Mouse (Mus musculus) MEL (cell line): ENCODE measurements around the gene Ambra1. TPM values are rescaled to one million over a fixed set of nuclear protein-coding genes. Genes with fewer than 3 reads are reported as not detected.

ENCODE experiments used
- DNase-seq: peaks from one replicate; pipeline ENCODE4 v3.0.0; 2011; ENCODE audit warnings: low read depth, low spot score
- H3K27ac ChIP-seq: 2 replicates; pipeline ENCODE4 v1.5.1; 2012; ENCODE audit warnings: low read depth, mild to moderate bottlenecking, control low read depth, low read length, moderate library complexity; ENCODE audit not compliant: control insufficient read depth
- H3K27me3 ChIP-seq, 2 experiments: fragments of 150-350 bp in 1 of 2; sonication (generic) in 1 of 2; 2 replicates each; pipeline ENCODE4 v1.6.1; 2012; ENCODE audit warnings: low read length in 2 of 2, mild to moderate bottlenecking in 2 of 2, improper control_type of control experiment in 1 of 2, moderate library complexity in 1 of 2; ENCODE audit not compliant: insufficient read depth in 2 of 2, control insufficient read depth in 1 of 2
- H3K36me3 ChIP-seq, 2 experiments: 2 replicates each; pipeline ENCODE4 v1.6.1; 2012 to 2014; ENCODE audit warnings: low read length in 2 of 2, improper control_type of control experiment in 1 of 2, inconsistent platforms in 1 of 2, mild to moderate bottlenecking in 1 of 2; ENCODE audit not compliant: insufficient read depth in 2 of 2, control insufficient read depth in 1 of 2
- H3K4me1 ChIP-seq, 2 experiments: fragments of 150-350 bp in 1 of 2; sonication (generic) in 1 of 2; 2 replicates each; pipeline ENCODE4 v1.6.1; 2012; ENCODE audit warnings: low read length in 2 of 2, improper control_type of control experiment in 1 of 2, mild to moderate bottlenecking in 1 of 2; ENCODE audit not compliant: insufficient read depth in 2 of 2, control insufficient read depth in 1 of 2
- H3K4me3 ChIP-seq, 2 experiments: fragments of 150-350 bp in 1 of 2; sonication (generic) in 1 of 2; 2 replicates each; pipeline ENCODE4 v1.5.1; 2012; ENCODE audit warnings: low read depth in 2 of 2, low read length in 2 of 2, mild to moderate bottlenecking in 2 of 2, moderate library complexity in 2 of 2, control low read depth in 1 of 2, improper control_type of control experiment in 1 of 2; ENCODE audit not compliant: control insufficient read depth in 1 of 2, insufficient read depth in 1 of 2
- H3K79me2 ChIP-seq: 2 replicates; pipeline ENCODE4 v1.6.1; 2012; ENCODE audit warnings: mild to moderate bottlenecking, low read length, moderate library complexity; ENCODE audit not compliant: control insufficient read depth, poor library complexity, insufficient read depth
- H3K9ac ChIP-seq: 2 replicates; pipeline ENCODE4 v1.6.1; 2012; ENCODE audit warnings: low read depth, mild to moderate bottlenecking, control low read depth, low read length, moderate library complexity; ENCODE audit not compliant: control insufficient read depth, poor library complexity, severe bottlenecking
- H3K9me3 ChIP-seq: fragments of 150-350 bp; sonication (generic); replicated peaks from 2 replicates; pipeline ENCODE4 v1.6.1; 2012; ENCODE audit warnings: mild to moderate bottlenecking, low read length, improper control_type of control experiment, moderate library complexity; ENCODE audit not compliant: insufficient read depth
- BHLHE40 ChIP-seq: IDR thresholded peaks from 2 replicates; pipeline ENCODE4 v1.6.1; 2012; ENCODE audit warnings: low read depth, mild to moderate bottlenecking, inconsistent platforms, low read length, improper control_type of control experiment, borderline replicate concordance
- CHD1 ChIP-seq: IDR thresholded peaks from 2 replicates; pipeline ENCODE4 v1.6.1; 2012; ENCODE audit warnings: low read depth, mild to moderate bottlenecking, inconsistent platforms, low read length, improper control_type of control experiment
- CHD2 ChIP-seq: IDR thresholded peaks from 2 replicates; pipeline ENCODE4 v1.6.1; 2011; ENCODE audit warnings: low read length, improper control_type of control experiment
- CTCF ChIP-seq, 3 experiments: IDR thresholded peaks in 2 of 3; conservative IDR thresholded peaks in 1 of 3; 2 replicates each; pipeline ENCODE4 v1.5.1; 2011 to 2012; ENCODE audit warnings: low read length in 3 of 3, low read depth in 2 of 3, mild to moderate bottlenecking in 2 of 3, improper control_type of control experiment in 1 of 3, inconsistent platforms in 1 of 3, mixed read lengths in 1 of 3, moderate library complexity in 1 of 3; ENCODE audit not compliant: control insufficient read depth in 1 of 3, insufficient read depth in 1 of 3, poor library complexity in 1 of 3, severe bottlenecking in 1 of 3
- E2F4 ChIP-seq: IDR thresholded peaks from 2 replicates; pipeline ENCODE4 v1.6.1; 2011; ENCODE audit warnings: low read depth, low read length, improper control_type of control experiment, borderline replicate concordance
- ELF1 ChIP-seq: IDR thresholded peaks from 2 replicates; pipeline ENCODE4 v1.6.1; 2014; ENCODE audit warnings: low read depth, mild to moderate bottlenecking, inconsistent platforms, low read length, improper control_type of control experiment, moderate library complexity
- EP300 ChIP-seq, 2 experiments: IDR thresholded peaks; 2 replicates each; pipeline ENCODE4 v1.6.1; 2011; ENCODE audit warnings: improper control_type of control experiment in 2 of 2, low read length in 2 of 2, low read depth in 1 of 2, mild to moderate bottlenecking in 1 of 2
- ETS1 ChIP-seq: IDR thresholded peaks from 2 replicates; pipeline ENCODE4 v1.6.1; 2012; ENCODE audit warnings: low read depth, mild to moderate bottlenecking, inconsistent platforms, low read length, improper control_type of control experiment, moderate library complexity
- GABPA ChIP-seq: IDR thresholded peaks from 2 replicates; pipeline ENCODE4 v1.6.1; 2012; ENCODE audit warnings: low read depth, mild to moderate bottlenecking, inconsistent platforms, low read length, improper control_type of control experiment, moderate library complexity
- GATA1 ChIP-seq: IDR thresholded peaks from 2 replicates; pipeline ENCODE4 v1.6.1; 2011; ENCODE audit warnings: low read depth, low read length, improper control_type of control experiment
- HCFC1 ChIP-seq: IDR thresholded peaks from 2 replicates; pipeline ENCODE4 v1.6.1; 2012; ENCODE audit warnings: low read depth, mild to moderate bottlenecking, inconsistent platforms, low read length, improper control_type of control experiment, moderate library complexity
- JUND ChIP-seq: IDR thresholded peaks from 2 replicates; pipeline ENCODE4 v1.6.1; 2011; ENCODE audit warnings: low read depth, mild to moderate bottlenecking, improper control_type of control experiment, low read length
- MAFK ChIP-seq: IDR thresholded peaks from 2 replicates; pipeline ENCODE4 v1.6.1; 2011; ENCODE audit warnings: low read depth, mild to moderate bottlenecking, low read length, improper control_type of control experiment, borderline replicate concordance
- MAX ChIP-seq: IDR thresholded peaks from 2 replicates; pipeline ENCODE4 v1.6.1; 2011; ENCODE audit warnings: low read length, improper control_type of control experiment
- MAZ ChIP-seq: IDR thresholded peaks from 2 replicates; pipeline ENCODE4 v1.6.1; 2012; ENCODE audit warnings: low read depth, mild to moderate bottlenecking, inconsistent platforms, low read length, improper control_type of control experiment
- MXI1 ChIP-seq: IDR thresholded peaks from 2 replicates; pipeline ENCODE4 v1.6.1; 2011; ENCODE audit warnings: mild to moderate bottlenecking, low read depth, low read length, improper control_type of control experiment
- MYB ChIP-seq: IDR thresholded peaks from 2 replicates; pipeline ENCODE4 v1.6.1; 2011; ENCODE audit warnings: mild to moderate bottlenecking, low read depth, low read length, improper control_type of control experiment
- POLR2AphosphoS2 ChIP-seq: IDR thresholded peaks from 2 replicates; pipeline ENCODE4 v1.6.1; 2011; ENCODE audit warnings: low read length, improper control_type of control experiment
- RCOR1 ChIP-seq: IDR thresholded peaks from 2 replicates; pipeline ENCODE4 v1.6.1; 2012; ENCODE audit warnings: low read depth, mild to moderate bottlenecking, inconsistent platforms, low read length, improper control_type of control experiment
- SMC3 ChIP-seq: IDR thresholded peaks from 2 replicates; pipeline ENCODE4 v1.6.1; 2011; ENCODE audit warnings: low read depth, low read length, improper control_type of control experiment
- TCF12 ChIP-seq: IDR thresholded peaks from 2 replicates; pipeline ENCODE4 v1.6.1; 2014; ENCODE audit warnings: low read depth, mild to moderate bottlenecking, inconsistent platforms, low read length, improper control_type of control experiment, moderate library complexity
- USF1 ChIP-seq: IDR thresholded peaks from 2 replicates; pipeline ENCODE4 v1.6.1; 2014; ENCODE audit warnings: low read depth, mild to moderate bottlenecking, inconsistent platforms, low read length, improper control_type of control experiment, moderate library complexity
- USF2 ChIP-seq, 2 experiments: IDR thresholded peaks; 2 replicates each; pipeline ENCODE4 v1.6.1; 2011 to 2012; ENCODE audit warnings: improper control_type of control experiment in 2 of 2, low read length in 2 of 2, borderline replicate concordance in 1 of 2, inconsistent platforms in 1 of 2, low read depth in 1 of 2, mild to moderate bottlenecking in 1 of 2; ENCODE audit not compliant: insufficient read depth in 1 of 2
- ZMIZ1 ChIP-seq: IDR thresholded peaks from 2 replicates; pipeline ENCODE4 v1.6.1; 2012; ENCODE audit warnings: low read depth, mild to moderate bottlenecking, inconsistent platforms, low read length, improper control_type of control experiment, moderate library complexity
- ZNF384 ChIP-seq: IDR thresholded peaks from 2 replicates; pipeline ENCODE4 v1.6.1; 2012; ENCODE audit warnings: low read depth, mild to moderate bottlenecking, inconsistent platforms, low read length, improper control_type of control experiment
- polyA plus RNA-seq, 2 experiments: library from polyadenylated mRNA; stranded (reverse) in 1 of 2; unstranded in 1 of 2; fragments of >175 nt in 1 of 2; fragments of >200 nt in 1 of 2; gene quantifications; 2 replicates each; pipeline versions ENCODE4 v1.2.1 to v1.2.4; 2012; ENCODE audit warnings: low replicate concordance in 2 of 2, low read depth in 1 of 2; ENCODE audit not compliant: insufficient read length in 2 of 2, insufficient read depth in 1 of 2, missing spikeins in 1 of 2
- total RNA-seq: library from RNA; depleted of rRNA; stranded (reverse); fragments of 300-350 nt; gene quantifications from 2 replicates; pipeline ENCODE4 v1.2.3, GENCODE M21; 2012

Gene Ambra1
- total and polyA plus RNA-seq, 3 experiments = 14.6 to 24.7 TPM; not detected in 1

- peak; percentile 66 for TF ChIP-seq MAX
- peak; percentile 85 for TF ChIP-seq POLR2AphosphoS2
- TF ChIP-seq CTCF (IDR thresholded peaks at IDR 0.05 in 2 of 3, conservative IDR thresholded peaks at IDR 0.05 in 1 of 3; ENCODE audit: control insufficient read depth in 1 of 3, insufficient read depth in 1 of 3, low read depth in 2 of 3, low read length in 3 of 3, poor library complexity in 1 of 3, severe bottlenecking in 1 of 3) = no peak
- 0 out of 2 replicates have a peak, but pooled peaks have one; percentile 15 for TF ChIP-seq MAZ
- no peak for TF ChIP-seq MYB
- TF ChIP-seq GABPA = no peak
- TF ChIP-seq MAFK = no peak
- no peak for TF ChIP-seq SMC3
- TF ChIP-seq ELF1 = peak; percentile 92
- TF ChIP-seq HCFC1 = peak; percentile 92
- no peak for TF ChIP-seq GATA1
- TF ChIP-seq ZMIZ1 = peak; percentile 82; the same call in 1 of the 2 replicates
- no peak for TF ChIP-seq E2F4
- no peak for TF ChIP-seq USF1
- no peak for TF ChIP-seq USF2 (IDR thresholded peaks at IDR 0.05; ENCODE audit: borderline replicate concordance in 1 of 2, insufficient read depth in 1 of 2, low read depth in 1 of 2, low read length in 2 of 2)
- no peak for TF ChIP-seq EP300 (IDR thresholded peaks at IDR 0.05; ENCODE audit: low read depth in 1 of 2, low read length in 2 of 2)
- TF ChIP-seq CHD1 = 0 out of 2 replicates have a peak, but pooled peaks have one; percentile 47
Observed at GRCm38 (mm10) chr2:91710272-91711234, 19.4 kb upstream of the Ambra1 start, which contains the start of the genes Atg13 and Harbi1 (continued).

DNA sequence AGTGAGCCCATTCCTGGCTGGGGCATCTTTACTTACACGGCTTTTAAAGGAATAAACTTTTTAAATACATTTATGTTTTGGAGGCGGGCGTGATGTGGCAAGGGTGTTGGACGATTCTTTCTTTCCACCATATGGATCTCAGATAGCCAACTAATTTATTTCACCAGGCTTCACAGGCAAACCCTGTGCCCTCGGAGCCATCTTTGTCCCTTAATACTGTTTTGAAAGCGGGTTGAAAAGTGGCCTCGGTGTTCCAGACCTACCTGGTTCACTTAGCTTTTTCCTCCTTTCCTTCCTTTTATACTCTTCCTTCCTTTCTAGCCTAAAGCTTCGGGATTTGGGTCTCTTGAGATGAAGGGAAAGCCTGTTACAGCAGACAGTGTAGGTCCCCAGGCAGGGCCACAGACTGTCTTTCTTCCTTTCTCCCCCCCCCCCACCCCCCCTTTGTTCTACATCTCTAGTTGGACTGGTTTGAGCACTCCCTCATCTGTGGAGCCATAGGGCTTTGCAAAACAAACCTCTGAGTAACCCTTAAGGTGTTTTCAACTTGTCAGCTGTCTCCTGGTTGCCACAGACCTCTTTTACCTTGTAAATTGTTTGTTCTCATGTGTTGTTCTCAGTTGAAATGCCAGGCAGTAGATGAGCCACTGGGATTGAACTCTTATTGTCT lies 18.5 kb upstream of the Ambra1 start:
- Histone ChIP-seq H3K9ac (peak overlapping the region; percentile 86), H3K4me1 (peaks cover 6 to 13% of the 10 kb centered on the region in 2 experiments), H3K27ac (peak overlapping the region; percentile 89), H3K79me2 (peaks cover 19% of the 10 kb centered on the region), H3K36me3 (peaks cover 0 to 19% of the 10 kb centered on the region in 2 experiments; a peak in 3 of 4 replicates), H3K27me3 (no peaks in the 10 kb centered on the region), H3K9me3 (no peaks in the 10 kb centered on the region), H3K4me3 (peak overlapping the region; percentile 80 to 85)
- DNase-seq = peak; percentile 42
- TF ChIP-seq CTCF (IDR thresholded peaks at IDR 0.05 in 2 of 3, conservative IDR thresholded peaks at IDR 0.05 in 1 of 3; ENCODE audit: control insufficient read depth in 1 of 3, insufficient read depth in 1 of 3, low read depth in 2 of 3, low read length in 3 of 3, poor library complexity in 1 of 3, severe bottlenecking in 1 of 3) (no peak), ZNF384 (no peak), CHD2 (no peak), MXI1 (no peak), CHD1 (peak; percentile 63; the same call in 1 of the 2 replicates), BHLHE40 (no peak), RCOR1 (no peak), ELF1 (no peak), POLR2AphosphoS2 (no peak), ETS1 (0 out of 2 replicates have a peak, but pooled peaks have one; percentile 12), TCF12 (0 out of 2 replicates have a peak, but pooled peaks have one; percentile 6), MAZ (no peak), GABPA (no peak), JUND (no peak)
